Mouse (Mus musculus) R1 (cell line): ENCODE results near the gene Lrrc45.
"Not testable (repeated sequence)": the region's sequence is repeated elsewhere in the genome, so short reads cannot be mapped to it uniquely, and the experiment has no call there.

Experiments
- DNase-seq: peaks from one replicate; pipeline ENCODE4 v3.0.0-alpha.2; 2018; ENCODE audit warnings: low read depth, low spot score

Gene Lrrc45

GRCm38 (mm10) chr11:120726243-120727168 lies 12.8 kb downstream of the Lrrc45 start:
- peak; percentile 25 for DNase-seq

DNA sequence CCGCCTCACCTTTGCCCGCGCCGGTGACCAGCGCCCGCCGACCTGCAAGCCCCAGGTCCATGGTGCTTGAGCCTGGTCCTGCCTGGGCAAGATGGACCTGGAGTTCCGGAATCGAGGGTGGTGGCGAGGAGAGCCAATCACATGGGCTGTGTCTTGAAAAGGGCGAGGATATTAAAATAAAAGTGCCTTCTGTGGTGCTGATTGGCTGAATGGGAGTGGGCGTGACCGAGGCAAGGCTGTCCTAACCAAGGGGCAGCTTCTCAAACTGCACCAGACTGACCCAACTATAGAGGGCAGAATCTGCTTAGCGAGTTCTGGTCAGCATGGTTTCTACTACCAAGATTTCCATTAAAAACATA lies 13.4 kb downstream of the Lrrc45 start, which contains the start of gene Dcxr:
TSS of gene Dcxr (minus strand) at position 113 of the 359 bp plus-strand sequence.
- peak; percentile 91 for DNase-seq

GRCm38 (mm10) chr11:120727564-120727963 lies 13.8 kb downstream of the Lrrc45 start:
- no peak for DNase-seq

- no peak for DNase-seq
Measured at GRCm38 (mm10) chr11:120728530-120729240, 15.0 kb downstream of the Lrrc45 start.

- peak; percentile 83 for DNase-seq
Measured at GRCm38 (mm10) chr11:120729432-120730050, 15.8 kb downstream of the Lrrc45 start.

GRCm38 (mm10) chr11:120730331-120730870 lies 16.7 kb downstream of the Lrrc45 start:
- DNase-seq = no peak

GRCm38 (mm10) chr11:120731395-120731794 lies 17.7 kb downstream of the Lrrc45 start:
- no peak for DNase-seq

GRCm38 (mm10) chr11:120731858-120732680 lies 18.3 kb downstream of the Lrrc45 start, which contains the start of gene Cbr2:
Gene Cbr2 (minus strand): TSS chr11:120732114.
- DNase-seq = no peak

- DNase-seq = no peak
Measured at GRCm38 (mm10) chr11:120733521-120733920, 19.8 kb downstream of the Lrrc45 start.

DNA sequence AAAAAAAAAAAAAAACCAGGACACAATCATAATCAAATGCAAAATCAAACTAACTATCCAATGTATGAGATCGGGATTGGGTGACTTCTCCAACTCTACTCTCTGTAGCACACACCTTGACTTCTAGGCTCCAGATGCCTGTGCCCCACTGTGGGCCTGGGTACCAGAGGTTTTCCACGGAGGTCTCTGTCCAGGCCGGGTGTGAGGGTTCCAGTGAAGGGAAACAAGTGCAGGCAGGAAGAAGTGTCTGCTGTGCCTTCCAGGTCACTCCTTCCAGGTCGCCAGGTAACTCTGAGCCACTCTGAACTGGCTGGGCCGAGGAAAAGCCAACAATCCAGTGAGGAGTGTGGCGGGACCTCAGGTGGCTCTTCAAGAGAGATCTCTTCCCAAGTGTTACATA lies 22.7 kb downstream of the Lrrc45 start:
- no peak for DNase-seq

- no peak for DNase-seq
Measured at GRCm38 (mm10) chr11:120740981-120741380, 27.3 kb downstream of the Lrrc45 start.

DNA sequence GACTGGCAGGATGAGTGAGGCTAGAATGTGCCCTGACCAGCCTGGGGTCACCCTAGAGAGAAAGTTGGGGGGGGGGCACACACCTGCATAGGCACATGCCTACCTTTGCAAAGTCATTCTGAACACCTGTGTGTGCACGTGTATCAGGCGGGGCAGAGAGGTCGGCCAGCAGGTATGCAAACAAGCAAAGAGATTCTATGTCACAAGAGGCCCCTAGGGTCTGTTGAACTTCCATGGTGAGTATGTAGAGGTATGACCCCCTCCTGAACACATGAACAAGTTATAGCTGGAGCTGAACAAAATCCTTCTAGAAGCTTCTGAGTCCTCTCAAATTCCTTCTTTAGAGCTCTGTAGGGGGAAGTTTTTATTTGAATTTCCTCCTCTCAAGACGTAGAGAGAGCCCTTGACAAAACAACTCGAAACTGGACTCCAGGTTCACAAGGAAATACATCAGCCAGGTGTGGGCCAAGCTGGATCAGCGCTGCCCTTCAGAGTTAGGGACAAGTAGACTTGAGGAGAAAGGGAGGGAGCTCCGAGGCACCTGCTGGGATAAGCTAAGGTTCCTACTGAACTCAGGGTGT lies 30.5 kb downstream of the Lrrc45 start:
- no peak for DNase-seq

DNA sequence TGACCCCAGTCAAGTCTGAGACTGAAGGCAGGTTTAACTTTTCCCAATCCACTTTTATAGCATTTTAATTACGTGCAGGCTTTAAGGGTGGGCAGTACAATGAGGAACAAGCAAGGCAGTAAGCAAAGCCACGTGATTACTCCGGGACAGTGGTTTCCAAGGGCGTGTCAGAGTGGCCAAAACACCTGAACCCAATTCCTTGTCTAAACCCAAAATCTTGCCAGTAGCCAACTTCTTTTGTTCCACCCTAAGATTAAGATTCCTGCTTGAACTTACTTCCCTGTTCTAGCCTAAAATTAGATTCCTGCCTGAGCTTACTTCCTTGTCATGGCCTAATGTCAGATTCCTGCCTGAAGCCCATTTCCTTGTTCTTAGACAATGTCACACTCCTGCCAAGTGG lies 34.2 kb downstream of the Lrrc45 start:
- no peak for DNase-seq

GRCm38 (mm10) chr11:120749430-120749829 lies 35.7 kb downstream of the Lrrc45 start:
- DNase-seq = peak; percentile 80

- no peak for DNase-seq
Measured at GRCm38 (mm10) chr11:120751606-120752005, 37.9 kb downstream of the Lrrc45 start.

- peak; percentile 61 for DNase-seq
Measured at GRCm38 (mm10) chr11:120760236-120760635, 46.5 kb downstream of the Lrrc45 start.

DNA sequence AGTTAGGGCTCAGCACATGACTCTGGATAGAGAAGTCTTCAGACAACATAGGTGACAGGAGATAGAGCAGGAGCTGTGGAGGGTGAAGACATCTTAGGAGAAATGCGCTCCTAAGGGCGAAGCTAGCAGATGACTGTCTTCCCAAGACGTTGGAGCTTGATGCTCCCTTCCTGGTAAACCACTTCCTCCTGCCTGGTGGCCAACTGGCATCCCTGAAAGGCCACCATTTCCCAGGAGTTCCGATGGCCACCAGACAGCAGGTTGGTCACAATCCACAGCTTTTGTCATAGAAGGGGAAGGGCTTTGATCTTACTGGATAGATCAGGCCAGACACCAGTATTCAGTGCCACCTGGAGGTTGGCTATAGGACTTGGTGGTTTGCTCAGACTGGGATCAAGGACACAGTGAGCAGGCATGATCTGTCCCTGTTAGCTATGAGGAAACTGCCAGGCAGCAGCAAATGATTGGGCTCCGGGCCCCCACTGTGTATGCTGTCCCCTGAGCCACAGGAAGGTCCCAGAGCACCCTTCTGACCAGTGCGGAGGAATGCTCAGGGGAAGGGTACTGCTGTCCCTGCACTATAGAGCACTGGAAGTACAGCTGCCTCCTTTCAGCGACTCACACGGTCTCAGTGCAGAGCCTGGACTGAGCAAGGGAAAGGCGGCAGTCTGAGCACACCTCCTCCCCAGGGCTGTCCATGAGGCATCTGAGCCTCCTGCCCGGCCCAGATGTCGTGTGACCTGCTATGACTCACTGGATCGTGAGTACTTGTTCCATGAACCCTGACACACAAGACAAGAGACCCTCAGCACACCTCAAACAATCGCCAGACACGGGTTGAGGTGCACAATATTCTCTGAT lies 48.3 kb downstream of the Lrrc45 start:
- DNase-seq = no peak

GRCm38 (mm10) chr11:120762672-120763041 lies 48.9 kb downstream of the Lrrc45 start, which contains the start of gene Hmga1b:
Gene Hmga1b (plus strand): TSS chr11:120762794.
- not testable (repeated sequence) for DNase-seq
